Mouse (Mus musculus): ENCODE data around the gene Gp1bb.

The Gp1bb gene

GRCm38 (mm10) chr16:18620601-18621361 is 1.4 kb downstream of the Gp1bb start:
- ChIA-PET CTCF (interaction anchor here (0.5 to 7.3 kb wide), 8 partner anchors 10 to 226 kb away, joined by 3 to 118 read pairs (median 4); partner anchors contain the start of gene Tbx1 (in 1 of the 4)), POLR2A (interaction anchor here in 2 of 4 experiments (1.2 to 2.0 kb wide), 6 partner anchors 17 to 256 kb away, joined by 3 to 6 read pairs (median 3); partner anchors contain the start of genes Hira (in 1 of the 2), Mrpl40 (in 1 of the 2) and Tbx1 (in 1 of the 2))

GRCm38 (mm10) chr16:18620201-18620600 is 2.0 kb downstream of the Gp1bb start:
- CTCF ChIA-PET: interaction anchor here in 2 of 4 experiments (0.9 to 7.3 kb wide), 3 partner anchors 10 to 177 kb away, joined by 3 to 118 read pairs (median 4); no protein-coding TSS in a partner anchor
- POLR2A ChIA-PET: interaction anchor here in 2 of 4 experiments (1.2 to 2.0 kb wide), 5 partner anchors 16 to 177 kb away, joined by 3 to 6 read pairs (median 3); partner anchors contain the start of gene Tbx1 (in 1 of the 2)

GRCm38 (mm10) chr16:18619110-18619509 is 3.1 kb downstream of the Gp1bb start:
- ChIA-PET POLR2A (interaction anchor here in 2 of 4 experiments (0.6 to 2.2 kb wide), 3 partner anchors 29 to 175 kb away, joined by 4 to 9 read pairs (median 4); no protein-coding TSS in a partner anchor), CTCF (interaction anchor here in 2 of 4 experiments (0.5 to 7.3 kb wide), 4 partner anchors 148 to 299 kb away, joined by 3 to 118 read pairs (median 46); no protein-coding TSS in a partner anchor)

- ChIA-PET POLR2A (interaction anchor here in 3 of 4 experiments (0.8 to 2.2 kb wide), 14 partner anchors 13 to 370 kb away, joined by 3 to 9 read pairs (median 4); partner anchors contain the start of genes Ranbp1 (in 1 of the 3), Tbx1 (in 1 of the 3) and Trmt2a (in 1 of the 3)), CTCF (interaction anchor here (0.6 to 7.3 kb wide), 43 partner anchors 9 to 1549 kb away, joined by 3 to 118 read pairs (median 5); no protein-coding TSS in a partner anchor)
Measured at GRCm38 (mm10) chr16:18618297-18618696, 3.9 kb downstream of the Gp1bb start.

- POLR2A ChIA-PET: interaction anchor here (0.6 to 2.2 kb wide), 18 partner anchors 11 to 369 kb away, joined by 3 to 9 read pairs (median 4); partner anchors contain the start of genes Ranbp1 (in 1 of the 4), Tbx1 (in 1 of the 4) and Trmt2a (in 1 of the 4)
- CTCF ChIA-PET: interaction anchor here (0.6 to 7.3 kb wide), 51 partner anchors 9 to 1550 kb away, joined by 3 to 118 read pairs (median 4); partner anchors contain the start of genes Comt (in 1 of the 4) and Tbx1 (in 1 of the 4)
Measured at GRCm38 (mm10) chr16:18617370-18618065, 4.7 kb downstream of the Gp1bb start.

- ChIA-PET POLR2A (interaction anchor here in 1 of 4 experiments (1.7 kb wide), 1 partner anchor 9 kb away, joined by 3 read pairs; no protein-coding TSS in a partner anchor), CTCF (interaction anchor here in 3 of 4 experiments (0.6 to 2.3 kb wide), 3 partner anchors 23 to 170 kb away, joined by 3 to 10 read pairs (median 9); no protein-coding TSS in a partner anchor)
Measured at GRCm38 (mm10) chr16:18613301-18613700, 8.9 kb downstream of the Gp1bb start.

GRCm38 (mm10) chr16:18611752-18612151 is 10.5 kb downstream of the Gp1bb start:
- ChIA-PET POLR2A (interaction anchor here in 2 of 4 experiments (0.6 to 1.7 kb wide), 4 partner anchors 8 to 250 kb away, joined by 3 to 4 read pairs (median 4); no protein-coding TSS in a partner anchor), CTCF (interaction anchor here in 2 of 4 experiments (0.5 to 2.3 kb wide), 3 partner anchors 149 to 328 kb away, joined by 3 to 10 read pairs (median 4); no protein-coding TSS in a partner anchor)

GRCm38 (mm10) chr16:18609099-18609498 is 13.1 kb downstream of the Gp1bb start:
- POLR2A ChIA-PET: interaction anchor here in 1 of 4 experiments (1.1 kb wide), 1 partner anchor 137 kb away, joined by 3 read pairs; no protein-coding TSS in a partner anchor
- CTCF ChIA-PET: interaction anchor here in 3 of 4 experiments (0.6 to 2.5 kb wide), 5 partner anchors 9 to 276 kb away, joined by 3 to 9 read pairs (median 6); no protein-coding TSS in a partner anchor

GRCm38 (mm10) chr16:18608226-18608625 is 14.0 kb downstream of the Gp1bb start:
- ChIA-PET POLR2A (no interaction called here), CTCF (interaction anchor here (0.6 to 2.5 kb wide), 5 partner anchors 9 to 276 kb away, joined by 4 to 9 read pairs (median 6); no protein-coding TSS in a partner anchor)

GRCm38 (mm10) chr16:18605705-18606104 is 16.5 kb downstream of the Gp1bb start:
- ChIA-PET POLR2A (interaction anchor here in 3 of 4 experiments (0.6 to 1.4 kb wide), 7 partner anchors 8 to 231 kb away, joined by 3 read pairs; partner anchors contain the start of genes 2510002D24Rik (in 1 of the 3), Gm28539 (in 1 of the 3) and Gm49601 (in 1 of the 3)), CTCF (interaction anchor here in 2 of 4 experiments (2.6 to 3.0 kb wide), 2 partner anchors 12 to 162 kb away, joined by 8 to 10 read pairs; no protein-coding TSS in a partner anchor)

- ChIA-PET POLR2A (interaction anchor here in 3 of 4 experiments (0.8 to 1.9 kb wide), 5 partner anchors 8 to 83 kb away, joined by 3 to 5 read pairs (median 3); no protein-coding TSS in a partner anchor), CTCF (interaction anchor here in 2 of 4 experiments (1.0 to 3.0 kb wide), 3 partner anchors 13 to 161 kb away, joined by 5 to 10 read pairs (median 8); no protein-coding TSS in a partner anchor)
Measured at GRCm38 (mm10) chr16:18604267-18604701, 17.9 kb downstream of the Gp1bb start.

- CTCF ChIA-PET: interaction anchor here in 2 of 4 experiments (0.6 to 1.3 kb wide), 4 partner anchors 16 to 167 kb away, joined by 3 to 5 read pairs (median 4); no protein-coding TSS in a partner anchor
- POLR2A ChIA-PET: interaction anchor here in 2 of 4 experiments (0.9 to 1.0 kb wide), 2 partner anchors 11 to 154 kb away, joined by 3 read pairs; partner anchors contain the start of gene Tbx1 (in 1 of the 2)
Measured at GRCm38 (mm10) chr16:18601447-18601846, 20.8 kb downstream of the Gp1bb start.

GRCm38 (mm10) chr16:18598006-18598405 is 24.2 kb downstream of the Gp1bb start:
- CTCF ChIA-PET: interaction anchor here in 3 of 4 experiments (0.6 to 3.4 kb wide), 3 partner anchors 20 to 210 kb away, joined by 3 to 11 read pairs (median 6); no protein-coding TSS in a partner anchor
- POLR2A ChIA-PET: interaction anchor here in 1 of 4 experiments (0.6 to 1.8 kb wide), 4 partner anchors 17 to 71 kb away, joined by 3 to 6 read pairs (median 3); no protein-coding TSS in a partner anchor

- POLR2A ChIA-PET: interaction anchor here in 3 of 4 experiments (0.6 to 2.5 kb wide), 7 partner anchors 9 to 280 kb away, joined by 3 to 12 read pairs (median 3); partner anchors contain the start of gene Mrpl40 (in 1 of the 3)
- CTCF ChIA-PET: interaction anchor here in 3 of 4 experiments (0.6 to 3.4 kb wide), 10 partner anchors 14 to 248 kb away, joined by 3 to 11 read pairs (median 3); partner anchors contain the start of genes Arvcf (in 1 of the 3) and Tango2 (in 1 of the 3)
Measured at GRCm38 (mm10) chr16:18596255-18596654, 25.9 kb downstream of the Gp1bb start.

GRCm38 (mm10) chr16:18593930-18594329 is 28.3 kb downstream of the Gp1bb start:
- CTCF ChIA-PET: no interaction called here
- POLR2A ChIA-PET: no interaction called here

All from embryonic stem cell, embryonic (primary cell).